Mouse (Mus musculus): ENCODE results near the gene Tent4a. TPM values are rescaled to one million over a fixed set of nuclear protein-coding genes. Genes with fewer than 3 reads are reported as not detected.

Gene Tent4a
- polyA plus RNA-seq, 1 experiment from 2014 or later, result 7.8 TPM

DNA sequence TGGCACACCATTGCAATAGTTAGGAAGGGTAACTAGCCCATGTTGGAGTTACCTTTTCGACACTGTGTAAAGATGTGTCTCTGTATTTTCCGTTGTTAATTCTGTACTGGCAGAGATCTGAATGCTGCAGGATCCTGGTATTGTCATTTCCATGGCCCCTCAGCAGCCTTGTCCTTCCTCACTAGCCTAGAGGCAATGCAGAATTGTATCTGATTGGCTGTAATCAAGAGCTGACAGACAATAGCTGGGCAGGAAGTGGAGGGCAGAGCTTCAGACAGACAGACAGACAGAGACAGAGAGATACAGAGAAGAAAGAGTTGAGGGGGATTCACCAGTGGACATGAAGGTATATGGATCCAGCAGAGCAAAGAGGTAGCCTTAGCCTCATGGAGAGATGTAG, 75.5 kb downstream of the Tent4a start:
- Histone ChIP-seq H3K27me3 (replicated peaks; ENCODE audit: control insufficient read depth, insufficient read depth, low read length) (no peaks in the 10 kb centered on the region), H3K9me3 (ENCODE audit: control insufficient read depth, low read length) (no peaks in the 10 kb centered on the region), H3K9ac (ENCODE audit: low read depth, low read length) (no peak overlapping the region), H3K4me3 (ENCODE audit: low read depth, low read length) (no peak overlapping the region), H3K4me1 (ENCODE audit: control insufficient read depth, insufficient read depth, low read length) (no peaks in the 10 kb centered on the region), H3K4me2 (ENCODE audit: low read depth, low read length) (no peak overlapping the region), H3K27ac (replicated peaks; ENCODE audit: low read depth, low read length) (no peak overlapping the region), H3K36me3 (ENCODE audit: control insufficient read depth, insufficient read depth, low read length) (no peaks in the 10 kb centered on the region)
- ATAC-seq (ENCODE audit: low read depth) (no peak), DNase-seq (ENCODE audit: low spot score) (no peak)
- WGBS, result 77% methylated on average over 2 of the region's 2 CpGs

DNA sequence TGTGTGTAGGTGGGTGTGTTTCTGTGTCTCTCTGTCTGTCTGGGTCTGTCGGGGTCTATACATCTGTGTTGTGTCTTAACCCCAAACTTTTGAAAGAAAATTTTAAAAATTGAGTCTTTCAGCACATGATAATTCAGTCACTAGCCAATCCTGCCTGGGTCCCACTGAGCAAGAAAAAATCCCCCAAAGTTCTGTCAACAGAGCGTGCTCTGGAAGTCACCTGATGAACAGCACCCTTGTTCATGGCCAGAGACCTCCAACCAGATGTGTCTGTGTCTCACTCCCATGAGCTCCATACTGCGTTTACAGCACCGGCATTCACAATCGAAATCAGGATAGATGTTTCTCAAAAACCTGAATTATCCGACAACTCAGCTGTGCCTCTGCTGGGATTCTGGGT, 76.0 kb downstream of the Tent4a start:
- no peak overlapping the region for H3K4me3 ChIP-seq (ENCODE audit: low read depth, low read length)
- no peaks in the 10 kb centered on the region for H3K4me1 ChIP-seq (ENCODE audit: control insufficient read depth, insufficient read depth, low read length)
- no peak overlapping the region for H3K4me2 ChIP-seq (ENCODE audit: low read depth, low read length)
- H3K9ac ChIP-seq (ENCODE audit: low read depth, low read length), result no peak overlapping the region
- DNase-seq (ENCODE audit: low spot score) (no peak), ATAC-seq (ENCODE audit: low read depth) (no peak)
- WGBS, result 89% methylated on average over 6 of the region's 6 CpGs
- no peaks in the 10 kb centered on the region for H3K36me3 ChIP-seq (ENCODE audit: control insufficient read depth, insufficient read depth, low read length)
- no peak overlapping the region for H3K27ac ChIP-seq (replicated peaks; ENCODE audit: low read depth, low read length)
- H3K9me3 ChIP-seq (ENCODE audit: control insufficient read depth, low read length), result no peaks in the 10 kb centered on the region
- no peaks in the 10 kb centered on the region for H3K27me3 ChIP-seq (replicated peaks; ENCODE audit: control insufficient read depth, insufficient read depth, low read length)

DNA sequence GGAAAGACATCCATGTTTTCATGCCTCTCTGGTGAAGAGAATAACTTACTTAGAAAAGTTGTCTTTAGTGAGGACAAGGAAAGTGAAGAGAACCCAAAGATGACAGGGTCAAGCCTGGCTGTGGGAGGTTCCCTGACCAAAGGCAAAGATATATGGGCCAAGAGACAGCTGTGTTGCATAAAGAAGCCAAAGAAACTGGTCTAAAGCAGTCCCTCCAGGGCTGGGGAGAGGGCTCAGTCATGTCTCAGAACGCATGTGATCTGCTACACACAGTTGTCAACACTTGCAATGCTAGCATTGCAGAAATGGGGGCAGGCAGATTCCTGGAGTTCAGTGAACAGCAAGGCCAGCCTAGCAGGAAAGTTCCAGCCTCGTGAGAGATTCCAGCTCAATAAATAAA, 77.3 kb downstream of the Tent4a start:
- WGBS, result 59% methylated on average over 2 of the region's 2 CpGs
- no peak for ATAC-seq (ENCODE audit: low read depth)
- Histone ChIP-seq H3K27ac (replicated peaks; ENCODE audit: low read depth, low read length) (no peak overlapping the region), H3K9ac (ENCODE audit: low read depth, low read length) (no peak overlapping the region), H3K4me2 (ENCODE audit: low read depth, low read length) (no peak overlapping the region), H3K36me3 (ENCODE audit: control insufficient read depth, insufficient read depth, low read length) (no peaks in the 10 kb centered on the region), H3K4me3 (ENCODE audit: low read depth, low read length) (no peak overlapping the region), H3K4me1 (ENCODE audit: control insufficient read depth, insufficient read depth, low read length) (no peaks in the 10 kb centered on the region), H3K9me3 (ENCODE audit: control insufficient read depth, low read length) (no peaks in the 10 kb centered on the region), H3K27me3 (replicated peaks; ENCODE audit: control insufficient read depth, insufficient read depth, low read length) (no peaks in the 10 kb centered on the region)
- no peak for DNase-seq (ENCODE audit: low spot score)

DNA sequence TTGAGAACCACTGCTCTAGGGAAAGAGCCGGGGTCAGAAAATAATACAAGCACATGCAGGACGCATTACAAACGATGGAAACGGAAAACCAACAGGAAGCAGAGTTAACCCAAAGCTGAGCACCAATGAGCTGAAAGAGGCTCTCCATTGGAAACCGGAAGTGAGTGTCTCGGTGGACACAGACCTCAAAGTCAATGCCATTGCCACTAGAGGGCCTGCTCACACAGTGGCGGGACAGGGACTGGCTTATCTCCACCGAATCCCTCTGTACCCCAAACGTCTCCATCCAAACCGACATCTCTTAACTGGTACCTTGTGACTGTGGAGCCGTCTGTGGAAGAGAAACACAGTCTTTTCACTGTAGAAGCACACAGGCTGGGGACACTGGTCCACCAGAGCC, 77.8 kb downstream of the Tent4a start:
- no peaks in the 10 kb centered on the region for H3K36me3 ChIP-seq (ENCODE audit: control insufficient read depth, insufficient read depth, low read length)
- no peak for DNase-seq (ENCODE audit: low spot score)
- H3K27ac ChIP-seq (replicated peaks; ENCODE audit: low read depth, low read length), result no peak overlapping the region
- H3K4me1 ChIP-seq (ENCODE audit: control insufficient read depth, insufficient read depth, low read length), result no peaks in the 10 kb centered on the region
- no peak overlapping the region for H3K9ac ChIP-seq (ENCODE audit: low read depth, low read length)
- 68% methylated on average over 11 of the region's 11 CpGs for WGBS
- H3K27me3 ChIP-seq (replicated peaks; ENCODE audit: control insufficient read depth, insufficient read depth, low read length), result no peaks in the 10 kb centered on the region
- no peak overlapping the region for H3K4me2 ChIP-seq (ENCODE audit: low read depth, low read length)
- H3K4me3 ChIP-seq (ENCODE audit: low read depth, low read length), result no peak overlapping the region
- ATAC-seq (ENCODE audit: low read depth), result no peak
- H3K9me3 ChIP-seq (ENCODE audit: control insufficient read depth, low read length), result no peaks in the 10 kb centered on the region

DNA sequence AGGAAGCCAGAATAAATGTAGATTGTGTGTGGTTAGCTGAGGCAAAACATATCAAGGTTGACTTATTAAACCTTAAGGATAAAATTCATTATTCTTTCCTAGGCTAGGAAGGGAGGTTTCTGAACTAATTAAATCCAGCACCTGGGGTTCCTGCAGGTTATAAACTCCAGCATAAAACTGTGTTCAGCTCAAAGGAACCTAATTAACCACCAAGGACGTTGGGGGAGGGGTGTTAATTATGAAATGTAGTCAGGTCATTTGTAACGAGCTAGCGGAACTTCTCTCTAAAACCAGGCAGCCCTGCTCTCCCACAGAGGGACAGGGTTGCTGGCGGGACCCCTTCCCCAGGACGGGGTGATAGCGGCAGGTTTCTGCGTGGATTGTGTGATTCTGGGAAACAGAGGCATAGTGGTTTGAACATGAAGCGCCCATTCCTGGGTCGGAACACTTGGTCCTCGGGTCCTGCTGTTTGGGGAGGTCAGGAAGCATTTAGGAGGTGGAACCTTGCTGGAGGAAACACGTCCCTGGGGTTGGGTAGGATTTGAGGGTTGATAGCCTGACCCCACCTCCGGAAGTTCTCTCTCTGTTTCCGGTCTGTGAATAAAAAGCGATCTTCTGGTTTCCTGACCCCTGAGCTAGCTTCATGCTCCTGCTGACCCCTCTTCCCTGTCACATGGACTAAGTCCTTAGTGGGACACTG, 78.8 kb downstream of the Tent4a start:
- Histone ChIP-seq H3K4me2 (ENCODE audit: low read depth, low read length) (no peak overlapping the region), H3K36me3 (ENCODE audit: control insufficient read depth, insufficient read depth, low read length) (no peaks in the 10 kb centered on the region), H3K4me1 (ENCODE audit: control insufficient read depth, insufficient read depth, low read length) (no peaks in the 10 kb centered on the region), H3K27me3 (replicated peaks; ENCODE audit: control insufficient read depth, insufficient read depth, low read length) (no peaks in the 10 kb centered on the region), H3K27ac (replicated peaks; ENCODE audit: low read depth, low read length) (no peak overlapping the region), H3K4me3 (ENCODE audit: low read depth, low read length) (no peak overlapping the region), H3K9ac (ENCODE audit: low read depth, low read length) (no peak overlapping the region), H3K9me3 (ENCODE audit: control insufficient read depth, low read length) (no peaks in the 10 kb centered on the region)
- WGBS, result 76% methylated on average over 14 of the region's 14 CpGs
- peak; percentile 8 for DNase-seq (ENCODE audit: low spot score)
- ATAC-seq (ENCODE audit: low read depth), result no peak

Other genes starting within 250 kb of the Tent4a start
- gene Nsun2, start 871 bp downstream of the Tent4a start, polyA plus RNA-seq (2014; fragmentation: Nextera tagmentation; extraction: Ambion mirVana), result 112 and 128 TPM in 2 replicates
- 25.9 and 27.6 TPM in 2 replicates for gene Srd5a1, start 76.8 kb upstream of the Tent4a start, polyA plus RNA-seq (2014; fragmentation: Nextera tagmentation; extraction: Ambion mirVana)
- gene Ube2ql1, start 205.3 kb upstream of the Tent4a start, polyA plus RNA-seq (2014; fragmentation: Nextera tagmentation; extraction: Ambion mirVana), result 2.1 and 2.2 TPM in 2 replicates